Comparison of ENCODE assay signal across 9 mouse cellular contexts in the genomic region with DNA sequence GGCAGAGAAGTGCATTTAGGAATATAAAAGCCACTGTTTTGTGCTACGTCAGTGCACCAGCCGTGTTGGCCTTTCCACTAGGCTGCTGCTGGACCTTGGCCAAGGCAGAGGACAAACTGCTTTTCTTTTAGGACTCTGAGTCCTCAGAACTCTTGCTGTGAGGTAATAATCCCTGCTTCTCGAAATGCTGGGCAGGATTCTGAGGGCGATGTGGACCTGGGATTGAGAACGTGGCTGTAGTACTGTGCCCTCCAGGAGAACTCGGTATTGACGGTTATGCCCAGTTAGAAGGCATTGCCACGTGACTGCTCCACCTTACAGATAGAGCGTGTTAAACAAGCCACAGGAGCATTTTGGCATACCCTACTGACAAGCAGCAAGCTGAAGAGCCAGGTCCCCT.
DNase-seq lines count a peak whose midpoint lies in the region; ATAC-seq lines count a peak whose summit lies in the region.
"Had no signal": no experiment of that assay in that cellular context is flagged by ENCODE, and none has a peak within 500 bp of the region (broad histone marks: within the 10 kb centered on the region; RNA-seq: fewer than 3 reads in every experiment).

No protein-coding gene starts in this region.

- peaks cover 7% of the 10 kb centered on the region; the same call in 1 of the 2 replicates for H3K4me1 ChIP-seq in heart, embryonic 12.5 days (replicated peaks)
- peaks cover 9% of the 10 kb centered on the region; the same call in 1 of the 2 replicates for H3K4me1 ChIP-seq in midbrain, embryonic 10.5 days
- H3K4me1 ChIP-seq in midbrain, embryonic 13.5 days (replicated peaks): no peaks in the 10 kb centered on the region

- peak; percentile 18 to 19 for DNase-seq in heart, adult 18-20 months
- peak; percentile 15 to 57 for DNase-seq in adrenal gland, postnatal 36 days
- DNase-seq in gastrocnemius, postnatal 14 days: peak; percentile 39
- peak; percentile 5 to 7 for DNase-seq in layer of hippocampus, postnatal 36 days
- DNase-seq in natural killer cell, adult 2 months (ENCODE audit: low spot score in 2 of 2): no peak
- DNase-seq in midbrain, embryonic 10.5 days (ENCODE audit: low spot score): no peak

- intact Hi-C loops in gastrocnemius, postnatal 14 days (cut with DNase I; ENCODE audit: low total_unique reads): no loop called here

- H3K9me3 ChIP-seq in heart, embryonic 12.5 days (replicated peaks): no peaks in the 10 kb centered on the region
- no peaks in the 10 kb centered on the region for H3K9me3 ChIP-seq in midbrain, embryonic 10.5 days (replicated peaks)
- H3K9me3 ChIP-seq in midbrain, embryonic 13.5 days: no peaks in the 10 kb centered on the region
- H3K9me3 ChIP-seq: heart, embryonic 13.5 days had no signal

- WGBS in heart, embryonic 12.5 days: 68% methylated on average over 9 of the region's 9 CpGs
- 80% methylated on average over 9 of the region's 9 CpGs for WGBS in midbrain, embryonic 10.5 days
- WGBS in midbrain, embryonic 13.5 days: 69% methylated on average over 9 of the region's 9 CpGs

- no peaks in the 10 kb centered on the region for H3K36me3 ChIP-seq in heart, embryonic 12.5 days
- no peaks in the 10 kb centered on the region for H3K36me3 ChIP-seq in midbrain, embryonic 10.5 days
- H3K36me3 ChIP-seq in midbrain, embryonic 13.5 days: no peaks in the 10 kb centered on the region
- H3K36me3 ChIP-seq: heart, embryonic 13.5 days had no signal

- H3K27ac ChIP-seq in heart, embryonic 12.5 days (ENCODE audit: poor library complexity, severe bottlenecking): no peak overlapping the region
- H3K27ac ChIP-seq in midbrain, embryonic 10.5 days (replicated peaks): no peak overlapping the region
- no peak overlapping the region for H3K27ac ChIP-seq in midbrain, embryonic 13.5 days
- H3K27ac ChIP-seq: heart, embryonic 13.5 days had no signal

- H3K27me3 ChIP-seq in heart, embryonic 12.5 days (replicated peaks): no peaks in the 10 kb centered on the region
- no peaks in the 10 kb centered on the region; the same call in 1 of the 2 replicates for H3K27me3 ChIP-seq in midbrain, embryonic 10.5 days (ENCODE audit: low read depth, poor library complexity, severe bottlenecking)
- H3K27me3 ChIP-seq in midbrain, embryonic 13.5 days: no peaks in the 10 kb centered on the region
- H3K27me3 ChIP-seq: heart, embryonic 13.5 days had no signal

- no peak overlapping the region for H3K4me3 ChIP-seq in heart, embryonic 12.5 days
- H3K4me3 ChIP-seq in midbrain, embryonic 10.5 days: no peak overlapping the region
- H3K4me3 ChIP-seq in midbrain, embryonic 13.5 days (replicated peaks): no peak overlapping the region
- H3K4me3 ChIP-seq: heart, embryonic 13.5 days had no signal

- no peak overlapping the region for H3K9ac ChIP-seq in heart, embryonic 12.5 days
- no peak overlapping the region for H3K9ac ChIP-seq in midbrain, embryonic 13.5 days (replicated peaks)
- H3K9ac ChIP-seq: heart, embryonic 13.5 days had no signal

- H3K4me2 ChIP-seq in heart, embryonic 12.5 days: no peak overlapping the region
- no peak overlapping the region for H3K4me2 ChIP-seq in midbrain, embryonic 13.5 days (replicated peaks)
- H3K4me2 ChIP-seq: heart, embryonic 13.5 days had no signal

- no peak for ATAC-seq in heart, embryonic 12.5 days (ENCODE audit: insufficient number of reproducible peaks, low FRiP score)
- ATAC-seq in midbrain, embryonic 13.5 days: no peak

Comparison
In these comparisons a context has a peak if more than half of its experiments do, and no peak if none do; other contexts are left out.
1. DNase-seq: peak in heart, adult 18-20 months (2 of 2), adrenal gland, postnatal 36 days (2 of 2), gastrocnemius, postnatal 14 days (single experiment) and layer of hippocampus, postnatal 36 days (2 of 2); none in natural killer cell, adult 2 months (0 of 2) and midbrain, embryonic 10.5 days (single experiment).